Mouse (Mus musculus) macrophage (primary cell): ENCODE data around the gene Hspg2. TPM values are rescaled to one million over a fixed set of nuclear protein-coding genes. Genes with fewer than 3 reads are reported as not detected.

ENCODE experiments used
- H3K27ac ChIP-seq: fragments of 350-480 bp; formaldehyde crosslinking; 2 replicates; pipeline ENCODE4 v1.9.0; 2021
- H3K36me3 ChIP-seq: fragments of 350-480 bp; formaldehyde crosslinking; 2 replicates; pipeline ENCODE4 v1.9.0; 2021; ENCODE audit errors: inconsistent target
- H3K4me3 ChIP-seq: fragments of 350-480 bp; formaldehyde crosslinking; 2 replicates; pipeline ENCODE4 v1.9.0; 2021; ENCODE audit errors: inconsistent target
- H3K79me2 ChIP-seq: fragments of 350-480 bp; formaldehyde crosslinking; 2 replicates; pipeline ENCODE4 v1.9.0; 2021; ENCODE audit errors: inconsistent target
- WGBS: methylation state at CpG from one replicate; pipeline ENCODE4 v1.1.7; 2026; ENCODE audit warnings: inconsistent platforms; ENCODE audit not compliant: missing documents; 5-methylcytosine and 5-hydroxymethylcytosine counted together
- polyA plus RNA-seq: library from polyadenylated mRNA; stranded (reverse); fragments of 250-400 nt; gene quantifications from 3 replicates; pipeline ENCODE4 v1.2.4, GENCODE M21; 2018; ENCODE audit warnings: inconsistent platforms

Hspg2 gene
- polyA plus RNA-seq, 1 experiment from 2014 or later, result 0.06 TPM

- Histone ChIP-seq H3K4me3 (no peak overlapping the region), H3K27ac (no peak overlapping the region), H3K36me3 (no peaks in the 10 kb centered on the region), H3K79me2 (no peaks in the 10 kb centered on the region)
- 84% methylated on average over 9 of the region's 9 CpGs for WGBS
Measured at GRCm38 (mm10) chr4:137470701-137471317, 2.2 kb downstream of the Hspg2 start.

DNA sequence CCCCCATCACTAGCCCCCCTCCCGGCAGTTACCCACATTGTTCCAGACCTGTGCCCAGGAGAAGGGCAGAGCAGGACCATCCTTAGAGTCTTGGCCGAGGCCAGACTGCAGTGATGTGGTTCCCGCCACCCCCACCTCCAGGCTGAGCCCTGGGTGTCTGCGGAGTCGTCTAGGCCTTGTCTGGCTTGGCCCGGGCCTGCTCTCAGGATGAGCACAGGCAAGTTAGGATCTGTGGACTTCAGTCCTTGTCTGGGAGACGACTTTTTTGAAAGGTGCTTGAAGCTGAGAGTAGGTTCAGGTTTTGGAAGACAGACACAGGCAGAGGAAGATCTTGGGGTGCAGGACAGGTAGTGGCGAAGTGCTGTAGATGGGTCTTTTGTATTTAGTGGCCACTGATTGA, 2.8 kb downstream of the Hspg2 start:
- 91% methylated on average over 8 of the region's 8 CpGs for WGBS
- H3K4me3 ChIP-seq, result no peak overlapping the region
- H3K27ac ChIP-seq, result no peak overlapping the region
- no peaks in the 10 kb centered on the region for H3K79me2 ChIP-seq
- no peaks in the 10 kb centered on the region for H3K36me3 ChIP-seq

- H3K79me2 ChIP-seq, result no peaks in the 10 kb centered on the region
- WGBS, result 94% methylated on average over 8 of the region's 8 CpGs
- H3K27ac ChIP-seq, result no peak overlapping the region
- no peaks in the 10 kb centered on the region for H3K36me3 ChIP-seq
- H3K4me3 ChIP-seq, result no peak overlapping the region
Measured at GRCm38 (mm10) chr4:137473240-137473639, 4.7 kb downstream of the Hspg2 start.

DNA sequence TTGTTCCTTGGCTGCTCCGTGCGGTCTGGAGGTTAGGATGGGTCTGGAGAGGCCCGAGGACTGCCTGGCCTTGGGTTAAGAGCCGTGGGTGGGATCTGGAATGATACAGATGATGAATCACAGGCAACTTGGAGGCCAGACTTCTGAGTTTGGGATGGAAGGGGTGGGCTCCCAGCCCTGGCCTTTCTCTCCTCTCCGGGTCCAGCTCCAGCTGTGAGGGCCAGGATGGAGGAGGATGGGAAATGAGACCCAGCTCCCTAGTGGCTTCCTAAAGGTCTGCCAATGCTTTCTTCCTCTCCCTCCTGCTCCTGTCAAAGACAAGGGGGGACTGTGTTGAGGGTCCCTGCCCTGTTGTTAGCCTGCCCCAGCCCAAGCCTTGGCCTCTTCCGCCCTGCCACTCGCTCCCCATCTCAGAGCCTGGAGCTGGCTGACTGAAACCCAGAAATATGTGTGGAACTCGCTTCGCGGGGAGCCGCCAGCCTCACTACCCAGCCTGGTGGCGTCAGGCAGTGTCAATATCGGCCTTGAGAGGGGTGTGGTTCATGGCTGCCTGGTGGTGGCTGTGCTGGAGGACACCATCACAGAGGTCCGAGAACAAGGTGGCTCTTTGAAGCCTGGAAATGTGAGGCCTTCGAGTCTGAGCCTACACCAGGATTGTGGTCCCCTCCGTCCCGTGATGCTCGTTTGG, 5.3 kb downstream of the Hspg2 start:
- no peaks in the 10 kb centered on the region for H3K79me2 ChIP-seq
- 92% methylated on average over 18 of the region's 18 CpGs for WGBS

DNA sequence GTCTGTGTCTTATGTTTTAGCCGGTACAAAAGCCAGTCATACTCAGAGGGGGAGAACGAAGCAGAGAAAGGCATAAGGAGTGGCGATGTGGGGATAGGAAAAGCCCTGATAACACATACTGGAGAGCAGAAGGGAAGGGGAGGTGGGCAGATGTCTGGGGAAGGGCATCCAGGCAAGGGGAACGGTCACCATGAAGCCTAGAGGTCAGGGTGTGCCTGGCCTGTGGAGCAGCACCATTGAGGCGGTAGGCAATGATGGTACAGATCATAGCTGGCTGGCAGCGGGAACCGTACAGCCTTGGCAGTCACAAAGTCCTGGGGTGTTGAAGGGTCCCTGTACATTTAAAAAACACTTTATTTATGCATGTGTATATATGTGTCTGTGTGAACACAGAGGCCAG, 6.1 kb downstream of the Hspg2 start:
- H3K4me3 ChIP-seq, result no peak overlapping the region
- no peaks in the 10 kb centered on the region for H3K36me3 ChIP-seq
- H3K79me2 ChIP-seq, result no peaks in the 10 kb centered on the region
- 92% methylated on average over 7 of the region's 7 CpGs for WGBS
- no peak overlapping the region for H3K27ac ChIP-seq

More for the DNA sequence above, 5.3 kb downstream of the Hspg2 start:
- Histone ChIP-seq H3K27ac (no peak overlapping the region), H3K4me3 (no peak overlapping the region), H3K36me3 (no peaks in the 10 kb centered on the region)

GRCm38 (mm10) chr4:137475271-137476050, 6.9 kb downstream of the Hspg2 start:
- no peaks in the 10 kb centered on the region for H3K79me2 ChIP-seq
- no peak overlapping the region for H3K27ac ChIP-seq
- no peak overlapping the region for H3K4me3 ChIP-seq
- 87% methylated on average over 13 of the region's 13 CpGs for WGBS
- H3K36me3 ChIP-seq, result no peaks in the 10 kb centered on the region

GRCm38 (mm10) chr4:137476065-137476760, 7.6 kb downstream of the Hspg2 start:
- no peak overlapping the region for H3K27ac ChIP-seq
- no peak overlapping the region for H3K4me3 ChIP-seq
- H3K79me2 ChIP-seq, result no peaks in the 10 kb centered on the region
- WGBS, result 68% methylated on average over 10 of the region's 10 CpGs
- H3K36me3 ChIP-seq, result no peaks in the 10 kb centered on the region

DNA sequence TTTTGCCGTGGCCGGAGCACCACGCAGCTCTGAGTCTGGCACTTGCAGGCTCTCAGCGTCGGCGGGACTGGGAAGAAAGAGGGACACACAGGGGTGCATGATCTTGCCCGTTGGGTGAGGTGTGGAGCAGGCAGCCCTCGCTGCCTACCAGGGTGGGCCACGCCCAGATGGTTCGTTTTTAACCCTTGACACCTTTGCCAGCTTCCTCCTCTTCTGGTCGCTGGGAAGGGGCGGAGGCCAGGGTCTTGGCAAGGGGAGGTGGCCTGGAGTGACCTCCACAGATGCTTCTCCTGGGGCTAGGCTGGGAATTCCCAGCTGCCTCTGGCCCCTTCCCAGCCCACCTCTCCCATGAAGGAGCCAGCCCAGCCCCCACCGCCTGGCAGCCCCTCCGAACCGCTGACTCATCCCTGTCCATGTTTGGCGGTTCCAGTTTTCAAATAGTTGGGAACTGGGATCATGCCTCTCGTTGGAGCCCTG, 8.2 kb downstream of the Hspg2 start:
- no peaks in the 10 kb centered on the region for H3K36me3 ChIP-seq
- H3K27ac ChIP-seq, result no peak overlapping the region
- no peaks in the 10 kb centered on the region for H3K79me2 ChIP-seq
- H3K4me3 ChIP-seq, result no peak overlapping the region
- 56% methylated on average over 17 of the region's 17 CpGs for WGBS

DNA sequence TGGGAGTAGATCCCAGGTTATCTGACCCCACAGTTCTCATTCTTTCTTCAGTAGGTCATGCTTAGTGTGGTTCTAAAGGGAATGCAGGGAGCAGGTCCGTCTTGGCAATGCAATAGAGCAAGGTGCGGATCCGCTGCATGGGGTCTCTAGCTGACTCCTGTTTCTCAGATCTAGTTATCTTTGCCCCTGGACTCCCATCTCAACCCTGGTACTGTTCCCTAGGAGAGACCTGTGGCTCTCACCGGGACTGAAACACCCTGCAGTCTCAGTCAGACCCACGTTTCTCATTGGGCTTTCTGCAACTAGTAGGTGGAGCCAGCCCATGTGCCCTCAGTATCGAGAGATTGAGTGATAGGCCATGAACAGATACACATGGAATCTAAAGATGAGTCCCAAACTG, 9.0 kb downstream of the Hspg2 start:
- Histone ChIP-seq H3K79me2 (no peaks in the 10 kb centered on the region), H3K27ac (no peak overlapping the region), H3K4me3 (no peak overlapping the region), H3K36me3 (no peaks in the 10 kb centered on the region)
- 82% methylated on average over 6 of the region's 6 CpGs for WGBS

DNA sequence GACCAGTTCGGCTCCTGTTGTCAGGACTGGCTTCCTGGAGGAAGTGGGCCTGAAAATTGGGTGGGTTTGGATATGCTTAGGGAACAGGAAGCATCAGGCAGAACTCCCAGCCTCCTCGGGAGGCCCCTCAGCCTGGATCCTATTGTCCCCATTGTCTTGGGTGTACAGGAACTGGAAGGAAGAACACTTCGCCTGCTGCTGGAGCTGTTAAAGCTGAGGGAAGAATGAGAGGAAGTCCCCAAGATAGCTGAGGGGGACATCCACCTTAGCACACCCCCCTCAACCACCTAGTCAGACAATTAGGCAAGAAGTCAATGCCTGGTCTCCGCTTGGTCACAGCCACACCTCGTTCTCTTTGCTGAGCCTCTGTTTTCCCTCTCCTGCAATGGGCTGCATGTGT, 9.7 kb downstream of the Hspg2 start:
- Histone ChIP-seq H3K4me3 (no peak overlapping the region), H3K27ac (no peak overlapping the region), H3K36me3 (no peaks in the 10 kb centered on the region), H3K79me2 (no peaks in the 10 kb centered on the region)
- WGBS, result 54% methylated on average over 5 of the region's 5 CpGs

GRCm38 (mm10) chr4:137479757-137480156, 11.2 kb downstream of the Hspg2 start:
- WGBS, result 74% methylated on average over 6 of the region's 6 CpGs

DNA sequence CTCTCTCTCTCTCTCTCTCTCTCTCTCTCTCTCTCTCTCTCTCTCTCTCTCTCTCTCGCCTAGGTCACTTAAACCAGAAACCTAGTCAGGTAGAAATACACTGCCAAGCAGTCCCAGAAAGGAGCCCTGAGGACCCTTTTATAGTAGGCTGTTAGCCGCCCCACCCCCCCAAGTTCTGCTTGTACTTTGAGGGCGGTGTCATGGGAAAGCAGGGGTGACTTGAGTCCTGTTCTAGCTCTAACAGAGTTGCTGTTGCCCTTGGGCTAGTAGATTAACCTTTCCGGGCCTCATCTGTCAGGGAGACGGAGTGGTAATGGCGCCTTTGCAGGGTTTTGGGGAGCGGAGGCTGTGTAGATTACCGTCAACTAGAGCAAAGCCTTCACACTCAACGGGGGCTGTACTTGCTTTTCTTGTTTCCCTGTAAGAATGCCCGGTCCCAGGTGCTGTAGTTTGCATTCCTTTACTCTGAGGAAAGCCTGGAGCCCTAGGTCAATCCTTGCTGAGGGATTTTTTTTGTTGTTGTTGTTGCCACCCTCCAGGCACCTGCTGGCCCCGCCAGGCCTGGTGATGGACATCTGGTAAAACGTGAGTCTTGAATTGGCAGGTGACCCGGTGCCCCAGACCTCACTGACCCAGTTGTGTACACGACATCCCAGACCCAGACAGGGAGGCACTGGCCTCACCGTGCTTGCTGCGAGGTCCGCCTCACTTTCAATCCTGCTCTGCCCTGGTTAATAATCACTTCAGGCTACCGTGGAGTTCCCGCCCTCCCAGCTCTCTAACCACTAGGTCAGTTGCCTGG, 11.8 kb downstream of the Hspg2 start:
- Histone ChIP-seq H3K36me3 (no peaks in the 10 kb centered on the region), H3K4me3 (no peak overlapping the region), H3K79me2 (no peaks in the 10 kb centered on the region), H3K27ac (no peak overlapping the region)
- 90% methylated on average over 19 of the region's 19 CpGs for WGBS

More at GRCm38 (mm10) chr4:137479757-137480156, 11.2 kb downstream of the Hspg2 start:
- no peak overlapping the region for H3K27ac ChIP-seq
- no peaks in the 10 kb centered on the region for H3K36me3 ChIP-seq
- H3K4me3 ChIP-seq, result no peak overlapping the region
- no peaks in the 10 kb centered on the region for H3K79me2 ChIP-seq

DNA sequence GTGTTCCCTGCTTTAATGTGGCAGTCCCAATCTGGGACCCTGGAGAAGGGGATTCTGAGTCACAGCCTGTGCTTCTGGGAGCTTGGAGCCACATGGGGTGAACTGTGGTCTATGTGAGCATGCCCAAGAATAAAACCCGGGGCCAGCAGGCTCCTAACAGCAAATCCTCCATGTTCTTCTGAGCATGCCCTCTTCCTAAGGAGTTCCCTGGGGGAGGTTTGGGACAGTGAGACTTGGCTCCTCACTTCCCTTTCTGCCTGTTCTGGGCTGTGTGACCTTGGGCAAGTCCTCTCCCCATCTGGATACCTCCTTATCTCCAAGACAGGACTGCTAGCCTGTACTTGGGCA, 12.4 kb downstream of the Hspg2 start:
- WGBS, result 43% methylated on average over 1 of the region's 1 CpGs
- H3K79me2 ChIP-seq, result no peaks in the 10 kb centered on the region
- no peak overlapping the region for H3K27ac ChIP-seq
- H3K4me3 ChIP-seq, result no peak overlapping the region
- H3K36me3 ChIP-seq, result no peaks in the 10 kb centered on the region
